Mouse (Mus musculus): Measurements from ENCODE around the gene Tbc1d8. TPM values are rescaled to one million over a fixed set of nuclear protein-coding genes. Genes with fewer than 3 reads are reported as not detected.

Gene Tbc1d8
- polyA plus RNA-seq, 1 experiment from 2014 or later = 6.4 TPM

- H3K36me3 ChIP-seq (ENCODE audit: control insufficient read depth, insufficient read depth, low read length) = no peaks in the 10 kb centered on the region
- no peak for ATAC-seq (ENCODE audit: insufficient read depth, low FRiP score, low TSS enrichment)
- WGBS = 85% methylated on average over 6 of the region's 6 CpGs
Measured at GRCm38 (mm10) chr1:39391652-39392051, 86.9 kb downstream of the Tbc1d8 start.

DNA sequence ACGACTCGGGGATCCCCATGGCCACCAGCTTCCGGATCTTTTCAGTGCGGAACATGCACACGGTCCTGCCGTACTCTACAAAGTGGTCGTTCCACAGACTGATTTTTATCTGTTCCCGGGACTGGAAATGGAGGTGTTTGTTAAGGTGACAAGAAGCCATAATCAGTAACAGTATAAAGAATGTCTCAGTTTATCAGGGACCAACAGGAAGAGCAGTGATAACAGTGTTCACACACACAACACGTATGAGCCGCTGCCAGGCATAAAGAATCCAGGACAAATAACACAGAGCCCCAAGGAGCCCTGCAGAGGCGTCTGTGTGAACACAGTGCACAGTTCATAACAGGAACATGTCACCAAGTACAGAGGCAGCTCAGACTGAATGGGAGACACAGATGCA is 89.2 kb downstream of the Tbc1d8 start:
- ATAC-seq (ENCODE audit: insufficient read depth, low FRiP score, low TSS enrichment) (no peak), DNase-seq (ENCODE audit: low spot score) (no peak)
- 94% methylated on average over 11 of the region's 11 CpGs for WGBS
- H3K4me3 ChIP-seq (ENCODE audit: low read depth, low read length) = no peak overlapping the region
- H3K27me3 ChIP-seq (ENCODE audit: control insufficient read depth, insufficient read depth, low read length) = no peaks in the 10 kb centered on the region
- no peak overlapping the region for H3K9ac ChIP-seq (ENCODE audit: low read length)
- no peak overlapping the region for H3K4me2 ChIP-seq (ENCODE audit: low read depth)
- H3K4me1 ChIP-seq (ENCODE audit: control insufficient read depth, insufficient read depth, low read length) = no peaks in the 10 kb centered on the region
- H3K27ac ChIP-seq (ENCODE audit: low read depth, low read length) = no peak overlapping the region
- H3K36me3 ChIP-seq (ENCODE audit: control insufficient read depth, insufficient read depth, low read length) = no peaks in the 10 kb centered on the region
- H3K9me3 ChIP-seq (ENCODE audit: control insufficient read depth, low read length) = no peaks in the 10 kb centered on the region

More at GRCm38 (mm10) chr1:39391652-39392051, 86.9 kb downstream of the Tbc1d8 start:
- H3K27ac ChIP-seq (ENCODE audit: low read depth, low read length) = no peak overlapping the region
- no peaks in the 10 kb centered on the region for H3K9me3 ChIP-seq (ENCODE audit: control insufficient read depth, low read length)
- no peak overlapping the region for H3K9ac ChIP-seq (ENCODE audit: low read length)
- DNase-seq (ENCODE audit: low spot score) = no peak
- no peak overlapping the region for H3K4me3 ChIP-seq (ENCODE audit: low read depth, low read length)
- H3K4me2 ChIP-seq (ENCODE audit: low read depth) = no peak overlapping the region
- H3K27me3 ChIP-seq (ENCODE audit: control insufficient read depth, insufficient read depth, low read length) = no peaks in the 10 kb centered on the region
- H3K4me1 ChIP-seq (ENCODE audit: control insufficient read depth, insufficient read depth, low read length) = no peaks in the 10 kb centered on the region

DNA sequence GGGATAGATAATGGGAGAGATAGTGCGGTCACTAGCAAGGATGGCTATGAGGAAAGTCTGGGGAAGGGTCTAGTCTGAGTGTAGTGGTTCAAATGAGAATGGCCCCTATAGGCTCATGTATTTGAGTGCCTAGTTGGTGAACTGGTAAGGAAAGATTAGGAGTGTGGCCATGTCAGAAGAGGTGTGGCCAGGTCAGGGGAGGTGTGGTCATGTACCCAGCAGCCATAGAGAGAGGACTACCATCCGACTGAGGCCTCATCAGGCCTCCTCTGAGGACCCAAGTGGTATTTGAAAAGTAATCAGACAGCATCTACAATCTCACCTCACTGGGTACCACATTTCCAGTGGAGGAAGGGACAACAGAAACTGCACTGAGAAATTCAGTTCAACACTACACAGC is 90.4 kb downstream of the Tbc1d8 start:
- H3K27me3 ChIP-seq (ENCODE audit: control insufficient read depth, insufficient read depth, low read length) = no peaks in the 10 kb centered on the region
- no peak overlapping the region for H3K4me3 ChIP-seq (ENCODE audit: low read depth, low read length)
- no peak for DNase-seq (ENCODE audit: low spot score)
- no peaks in the 10 kb centered on the region for H3K36me3 ChIP-seq (ENCODE audit: control insufficient read depth, insufficient read depth, low read length)
- WGBS = 86% methylated on average over 2 of the region's 2 CpGs
- H3K9me3 ChIP-seq (ENCODE audit: control insufficient read depth, low read length) = no peaks in the 10 kb centered on the region
- no peak overlapping the region for H3K9ac ChIP-seq (ENCODE audit: low read length)
- H3K4me2 ChIP-seq (ENCODE audit: low read depth) = no peak overlapping the region
- no peak overlapping the region for H3K27ac ChIP-seq (ENCODE audit: low read depth, low read length)
- ATAC-seq (ENCODE audit: insufficient read depth, low FRiP score, low TSS enrichment) = no peak
- H3K4me1 ChIP-seq (ENCODE audit: control insufficient read depth, insufficient read depth, low read length) = no peaks in the 10 kb centered on the region

GRCm38 (mm10) chr1:39387497-39387896 is 91.1 kb downstream of the Tbc1d8 start:
- no peaks in the 10 kb centered on the region for H3K4me1 ChIP-seq (ENCODE audit: control insufficient read depth, insufficient read depth, low read length)
- no peak for DNase-seq (ENCODE audit: low spot score)

GRCm38 (mm10) chr1:39386456-39386855 is 92.1 kb downstream of the Tbc1d8 start:
- no peak overlapping the region for H3K27ac ChIP-seq (ENCODE audit: low read depth, low read length)
- no peak overlapping the region for H3K9ac ChIP-seq (ENCODE audit: low read length)
- 75% methylated on average over 3 of the region's 3 CpGs for WGBS
- no peaks in the 10 kb centered on the region for H3K9me3 ChIP-seq (ENCODE audit: control insufficient read depth, low read length)
- no peaks in the 10 kb centered on the region for H3K27me3 ChIP-seq (ENCODE audit: control insufficient read depth, insufficient read depth, low read length)
- H3K4me1 ChIP-seq (ENCODE audit: control insufficient read depth, insufficient read depth, low read length) = no peaks in the 10 kb centered on the region
- H3K4me2 ChIP-seq (ENCODE audit: low read depth) = no peak overlapping the region
- ATAC-seq (ENCODE audit: insufficient read depth, low FRiP score, low TSS enrichment) (no peak), DNase-seq (ENCODE audit: low spot score) (no peak)
- H3K36me3 ChIP-seq (ENCODE audit: control insufficient read depth, insufficient read depth, low read length) = no peaks in the 10 kb centered on the region
- H3K4me3 ChIP-seq (ENCODE audit: low read depth, low read length) = no peak overlapping the region

More at GRCm38 (mm10) chr1:39387497-39387896, 91.1 kb downstream of the Tbc1d8 start:
- Histone ChIP-seq H3K4me2 (ENCODE audit: low read depth) (no peak overlapping the region), H3K27ac (ENCODE audit: low read depth, low read length) (no peak overlapping the region), H3K27me3 (ENCODE audit: control insufficient read depth, insufficient read depth, low read length) (no peaks in the 10 kb centered on the region), H3K4me3 (ENCODE audit: low read depth, low read length) (no peak overlapping the region), H3K36me3 (ENCODE audit: control insufficient read depth, insufficient read depth, low read length) (no peaks in the 10 kb centered on the region), H3K9ac (ENCODE audit: low read length) (no peak overlapping the region), H3K9me3 (ENCODE audit: control insufficient read depth, low read length) (no peaks in the 10 kb centered on the region)
- 90% methylated on average over 4 of the region's 4 CpGs for WGBS
- no peak for ATAC-seq (ENCODE audit: insufficient read depth, low FRiP score, low TSS enrichment)

DNA sequence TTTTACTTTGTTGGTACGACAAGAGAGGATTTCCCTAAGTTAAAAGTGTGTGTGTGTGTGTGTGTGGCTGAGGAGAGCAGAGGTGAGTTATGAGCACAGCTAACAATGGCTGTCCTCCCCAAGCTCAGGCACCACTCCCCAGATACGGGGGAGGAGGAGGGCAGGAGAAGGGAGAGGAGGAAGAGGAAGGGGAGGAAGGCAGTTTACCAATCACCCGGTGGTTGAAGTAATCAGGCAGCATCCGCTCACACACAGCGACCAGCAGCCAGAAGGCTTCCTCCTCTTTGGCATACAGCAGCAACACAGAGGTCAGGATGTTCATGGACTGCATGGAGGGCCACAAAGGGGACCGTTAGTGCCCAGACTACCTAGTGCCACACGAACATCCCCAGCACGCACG is 93.6 kb downstream of the Tbc1d8 start:
- no peaks in the 10 kb centered on the region for H3K36me3 ChIP-seq (ENCODE audit: control insufficient read depth, insufficient read depth, low read length)
- no peak for DNase-seq (ENCODE audit: low spot score)
- H3K4me1 ChIP-seq (ENCODE audit: control insufficient read depth, insufficient read depth, low read length) = no peaks in the 10 kb centered on the region
- no peak overlapping the region for H3K27ac ChIP-seq (ENCODE audit: low read depth, low read length)
- no peak overlapping the region for H3K9ac ChIP-seq (ENCODE audit: low read length)
- H3K4me3 ChIP-seq (ENCODE audit: low read depth, low read length) = no peak overlapping the region
- WGBS = 84% methylated on average over 9 of the region's 9 CpGs
- H3K4me2 ChIP-seq (ENCODE audit: low read depth) = no peak overlapping the region
- no peak for ATAC-seq (ENCODE audit: insufficient read depth, low FRiP score, low TSS enrichment)
- H3K27me3 ChIP-seq (ENCODE audit: control insufficient read depth, insufficient read depth, low read length) = no peaks in the 10 kb centered on the region
- no peaks in the 10 kb centered on the region for H3K9me3 ChIP-seq (ENCODE audit: control insufficient read depth, low read length)

- ATAC-seq (ENCODE audit: insufficient read depth, low FRiP score, low TSS enrichment) (no peak), DNase-seq (ENCODE audit: low spot score) (no peak)
- Histone ChIP-seq H3K9me3 (ENCODE audit: control insufficient read depth, low read length) (no peaks in the 10 kb centered on the region), H3K4me1 (ENCODE audit: control insufficient read depth, insufficient read depth, low read length) (no peaks in the 10 kb centered on the region), H3K27ac (ENCODE audit: low read depth, low read length) (no peak overlapping the region), H3K4me2 (ENCODE audit: low read depth) (no peak overlapping the region), H3K27me3 (ENCODE audit: control insufficient read depth, insufficient read depth, low read length) (no peaks in the 10 kb centered on the region), H3K4me3 (ENCODE audit: low read depth, low read length) (no peak overlapping the region), H3K36me3 (ENCODE audit: control insufficient read depth, insufficient read depth, low read length) (no peaks in the 10 kb centered on the region), H3K9ac (ENCODE audit: low read length) (no peak overlapping the region)
- WGBS = 82% methylated on average over 9 of the region's 9 CpGs
Measured at GRCm38 (mm10) chr1:39381017-39381416, 97.5 kb downstream of the Tbc1d8 start.

DNA sequence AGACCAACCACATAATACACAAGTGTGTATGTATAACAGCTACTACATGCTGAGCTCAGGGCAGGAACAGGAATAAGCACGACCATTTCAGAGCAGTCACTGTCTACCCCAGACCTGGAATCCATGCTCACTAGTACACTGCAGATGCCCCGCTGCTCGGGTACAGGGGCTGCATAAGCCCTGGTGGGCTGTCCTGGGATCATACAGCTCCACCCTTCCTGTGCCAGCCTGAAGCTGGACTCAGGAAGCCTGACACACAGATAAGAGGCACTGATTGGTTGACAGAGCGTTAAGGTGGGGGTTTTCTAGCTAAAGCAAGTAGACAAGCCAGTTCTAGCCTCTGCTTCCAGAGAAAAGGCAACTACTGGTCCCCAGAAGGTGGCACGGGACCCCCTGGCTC is 99.5 kb downstream of the Tbc1d8 start:
- no peak for DNase-seq (ENCODE audit: low spot score)
- 76% methylated on average over 5 of the region's 5 CpGs for WGBS

GRCm38 (mm10) chr1:39378540-39378939 is 100.0 kb downstream of the Tbc1d8 start:
- no peak overlapping the region for H3K4me2 ChIP-seq (ENCODE audit: low read depth)
- H3K9ac ChIP-seq (ENCODE audit: low read length) = no peak overlapping the region
- H3K4me3 ChIP-seq (ENCODE audit: low read depth, low read length) = no peak overlapping the region
- no peaks in the 10 kb centered on the region for H3K27me3 ChIP-seq (ENCODE audit: control insufficient read depth, insufficient read depth, low read length)
- H3K27ac ChIP-seq (ENCODE audit: low read depth, low read length) = no peak overlapping the region
- H3K9me3 ChIP-seq (ENCODE audit: control insufficient read depth, low read length) = no peaks in the 10 kb centered on the region
- H3K36me3 ChIP-seq (ENCODE audit: control insufficient read depth, insufficient read depth, low read length) = no peaks in the 10 kb centered on the region
- no peak for ATAC-seq (ENCODE audit: insufficient read depth, low FRiP score, low TSS enrichment)
- H3K4me1 ChIP-seq (ENCODE audit: control insufficient read depth, insufficient read depth, low read length) = no peaks in the 10 kb centered on the region
- 76% methylated on average over 1 of the region's 1 CpGs for WGBS
- DNase-seq (ENCODE audit: low spot score) = no peak

More for the DNA sequence above, 99.5 kb downstream of the Tbc1d8 start:
- Histone ChIP-seq H3K9ac (ENCODE audit: low read length) (no peak overlapping the region), H3K36me3 (ENCODE audit: control insufficient read depth, insufficient read depth, low read length) (no peaks in the 10 kb centered on the region), H3K4me2 (ENCODE audit: low read depth) (no peak overlapping the region), H3K4me1 (ENCODE audit: control insufficient read depth, insufficient read depth, low read length) (no peaks in the 10 kb centered on the region), H3K9me3 (ENCODE audit: control insufficient read depth, low read length) (no peaks in the 10 kb centered on the region), H3K27ac (ENCODE audit: low read depth, low read length) (no peak overlapping the region), H3K27me3 (ENCODE audit: control insufficient read depth, insufficient read depth, low read length) (no peaks in the 10 kb centered on the region), H3K4me3 (ENCODE audit: low read depth, low read length) (no peak overlapping the region)
- no peak for ATAC-seq (ENCODE audit: insufficient read depth, low FRiP score, low TSS enrichment)

All from neural tube, embryonic 11.5 days (tissue).